Mouse (Mus musculus) bone marrow macrophage, adult 2 months (primary cell): ENCODE data around the gene E030018B13Rik.

Source experiments
- CTCF ChIP-seq: IDR thresholded peaks from 2 replicates; pipeline ENCODE4 v1.5.1; 2012; ENCODE audit warnings: low read depth, mild to moderate bottlenecking, low read length, moderate library complexity
- POLR2A ChIP-seq: IDR thresholded peaks from 2 replicates; pipeline ENCODE4 v1.6.1; 2012; ENCODE audit warnings: mild to moderate bottlenecking, low read depth, low read length, borderline replicate concordance

- TF ChIP-seq CTCF (no peak), POLR2A (no peak)
Measured at GRCm38 (mm10) chr7:63876640-63877039, 40.0 kb upstream of the E030018B13Rik start.
